Mouse (Mus musculus): ENCODE measurements around the gene Tmem266. TPM values are rescaled to one million over a fixed set of nuclear protein-coding genes. Genes with fewer than 3 reads are reported as not detected.

The Tmem266 gene
- polyA plus RNA-seq, 1 experiment, result 6.3 TPM

GRCm38 (mm10) chr9:55432306-55433289 is 105.9 kb downstream of the Tmem266 start:
- no peak overlapping the region for H3K27ac ChIP-seq (ENCODE audit: insufficient read depth, low read length)
- no peaks in the 10 kb centered on the region for H3K4me1 ChIP-seq (ENCODE audit: control insufficient read depth, insufficient read depth, low read length)
- TF ChIP-seq CTCF (IDR thresholded peaks at IDR 0.05; ENCODE audit: extremely low read depth, insufficient read depth, low read length) (no peak), POLR2A (IDR thresholded peaks at IDR 0.05; ENCODE audit: extremely low read depth, insufficient read depth, low read length) (no peak)
- no peak overlapping the region for H3K4me3 ChIP-seq (ENCODE audit: insufficient read depth, low read length)

GRCm38 (mm10) chr9:55433875-55434274 is 107.2 kb downstream of the Tmem266 start:
- Histone ChIP-seq H3K4me3 (ENCODE audit: insufficient read depth, low read length) (no peak overlapping the region), H3K4me1 (ENCODE audit: control insufficient read depth, insufficient read depth, low read length) (no peaks in the 10 kb centered on the region), H3K27ac (ENCODE audit: insufficient read depth, low read length) (no peak overlapping the region)
- TF ChIP-seq POLR2A (IDR thresholded peaks at IDR 0.05; ENCODE audit: extremely low read depth, insufficient read depth, low read length), result no peak
- no peak for TF ChIP-seq CTCF (IDR thresholded peaks at IDR 0.05; ENCODE audit: extremely low read depth, insufficient read depth, low read length)

GRCm38 (mm10) chr9:55438433-55438832 is 111.7 kb downstream of the Tmem266 start:
- no peak for TF ChIP-seq POLR2A (IDR thresholded peaks at IDR 0.05; ENCODE audit: extremely low read depth, insufficient read depth, low read length)
- TF ChIP-seq CTCF (IDR thresholded peaks at IDR 0.05; ENCODE audit: extremely low read depth, insufficient read depth, low read length), result no peak
- Histone ChIP-seq H3K4me3 (ENCODE audit: insufficient read depth, low read length) (no peak overlapping the region), H3K4me1 (ENCODE audit: control insufficient read depth, insufficient read depth, low read length) (no peaks in the 10 kb centered on the region), H3K27ac (ENCODE audit: insufficient read depth, low read length) (no peak overlapping the region)

- no peak for TF ChIP-seq CTCF (IDR thresholded peaks at IDR 0.05; ENCODE audit: extremely low read depth, insufficient read depth, low read length)
- TF ChIP-seq POLR2A (IDR thresholded peaks at IDR 0.05; ENCODE audit: extremely low read depth, insufficient read depth, low read length), result no peak
- H3K4me3 ChIP-seq (ENCODE audit: insufficient read depth, low read length), result no peak overlapping the region
- no peak overlapping the region for H3K27ac ChIP-seq (ENCODE audit: insufficient read depth, low read length)
- no peaks in the 10 kb centered on the region for H3K4me1 ChIP-seq (ENCODE audit: control insufficient read depth, insufficient read depth, low read length)
Observed at GRCm38 (mm10) chr9:55439206-55439780, 112.6 kb downstream of the Tmem266 start.

- TF ChIP-seq POLR2A (IDR thresholded peaks at IDR 0.05; ENCODE audit: extremely low read depth, insufficient read depth, low read length) (no peak), CTCF (IDR thresholded peaks at IDR 0.05; ENCODE audit: extremely low read depth, insufficient read depth, low read length) (no peak)
- Histone ChIP-seq H3K4me1 (ENCODE audit: control insufficient read depth, insufficient read depth, low read length) (no peaks in the 10 kb centered on the region), H3K27ac (ENCODE audit: insufficient read depth, low read length) (no peak overlapping the region), H3K4me3 (ENCODE audit: insufficient read depth, low read length) (no peak overlapping the region)
Observed at GRCm38 (mm10) chr9:55447509-55447908, 120.8 kb downstream of the Tmem266 start.

GRCm38 (mm10) chr9:55449108-55449507 is 122.4 kb downstream of the Tmem266 start:
- Histone ChIP-seq H3K4me1 (ENCODE audit: control insufficient read depth, insufficient read depth, low read length) (no peaks in the 10 kb centered on the region), H3K4me3 (ENCODE audit: insufficient read depth, low read length) (no peak overlapping the region), H3K27ac (ENCODE audit: insufficient read depth, low read length) (no peak overlapping the region)
- no peak for TF ChIP-seq POLR2A (IDR thresholded peaks at IDR 0.05; ENCODE audit: extremely low read depth, insufficient read depth, low read length)
- no peak for TF ChIP-seq CTCF (IDR thresholded peaks at IDR 0.05; ENCODE audit: extremely low read depth, insufficient read depth, low read length)

- no peaks in the 10 kb centered on the region for H3K4me1 ChIP-seq (ENCODE audit: control insufficient read depth, insufficient read depth, low read length)
- H3K27ac ChIP-seq (ENCODE audit: insufficient read depth, low read length), result no peak overlapping the region
- TF ChIP-seq POLR2A (IDR thresholded peaks at IDR 0.05; ENCODE audit: extremely low read depth, insufficient read depth, low read length), result no peak
- no peak for TF ChIP-seq CTCF (IDR thresholded peaks at IDR 0.05; ENCODE audit: extremely low read depth, insufficient read depth, low read length)
- no peak overlapping the region for H3K4me3 ChIP-seq (ENCODE audit: insufficient read depth, low read length)
Observed at GRCm38 (mm10) chr9:55450035-55450434, 123.3 kb downstream of the Tmem266 start.

GRCm38 (mm10) chr9:55451426-55451825 is 124.7 kb downstream of the Tmem266 start:
- H3K27ac ChIP-seq (ENCODE audit: insufficient read depth, low read length), result no peak overlapping the region
- H3K4me3 ChIP-seq (ENCODE audit: insufficient read depth, low read length), result no peak overlapping the region
- H3K4me1 ChIP-seq (ENCODE audit: control insufficient read depth, insufficient read depth, low read length), result no peaks in the 10 kb centered on the region
- TF ChIP-seq CTCF (IDR thresholded peaks at IDR 0.05; ENCODE audit: extremely low read depth, insufficient read depth, low read length) (no peak), POLR2A (IDR thresholded peaks at IDR 0.05; ENCODE audit: extremely low read depth, insufficient read depth, low read length) (no peak)

- Histone ChIP-seq H3K27ac (ENCODE audit: insufficient read depth, low read length) (no peak overlapping the region), H3K4me3 (ENCODE audit: insufficient read depth, low read length) (no peak overlapping the region)
- TF ChIP-seq POLR2A (IDR thresholded peaks at IDR 0.05; ENCODE audit: extremely low read depth, insufficient read depth, low read length) (no peak), CTCF (IDR thresholded peaks at IDR 0.05; ENCODE audit: extremely low read depth, insufficient read depth, low read length) (no peak)
Observed at GRCm38 (mm10) chr9:55452906-55453305, 126.2 kb downstream of the Tmem266 start.

More at GRCm38 (mm10) chr9:55452906-55453305, 126.2 kb downstream of the Tmem266 start:
- H3K4me1 ChIP-seq (ENCODE audit: control insufficient read depth, insufficient read depth, low read length), result no peaks in the 10 kb centered on the region

Data from cortical plate, adult 2 months (tissue).